Mouse (Mus musculus): ENCODE results near the gene Hps4. TPM values are rescaled to one million over a fixed set of nuclear protein-coding genes. Genes with fewer than 3 reads are reported as not detected.
A peak's percentile ranks its signal among the peaks of the same experiment; 100 is the strongest.

Hps4 gene
- polyA plus RNA-seq, 1 experiment: 1.3 TPM

GRCm38 (mm10) chr5:112320379-112320778 is 22.5 kb upstream of the Hps4 start:
- no peak overlapping the region for H3K4me3 ChIP-seq (replicated peaks)
- peaks cover 9% of the 10 kb centered on the region for H3K36me3 ChIP-seq (ENCODE audit: control insufficient read depth)
- peaks cover 4% of the 10 kb centered on the region; the same call in 1 of the 2 replicates for H3K9me3 ChIP-seq (ENCODE audit: control insufficient read depth, low read length)
- H3K27me3 ChIP-seq (ENCODE audit: control insufficient read depth): no peaks in the 10 kb centered on the region
- TF ChIP-seq GATA1 (IDR thresholded peaks at IDR 0.05; ENCODE audit: low read length): no peak
- TF ChIP-seq TAL1 (IDR thresholded peaks at IDR 0.05; ENCODE audit: low read length): no peak
- H3K4me1 ChIP-seq (ENCODE audit: control insufficient read depth): peaks cover 35% of the 10 kb centered on the region

DNA sequence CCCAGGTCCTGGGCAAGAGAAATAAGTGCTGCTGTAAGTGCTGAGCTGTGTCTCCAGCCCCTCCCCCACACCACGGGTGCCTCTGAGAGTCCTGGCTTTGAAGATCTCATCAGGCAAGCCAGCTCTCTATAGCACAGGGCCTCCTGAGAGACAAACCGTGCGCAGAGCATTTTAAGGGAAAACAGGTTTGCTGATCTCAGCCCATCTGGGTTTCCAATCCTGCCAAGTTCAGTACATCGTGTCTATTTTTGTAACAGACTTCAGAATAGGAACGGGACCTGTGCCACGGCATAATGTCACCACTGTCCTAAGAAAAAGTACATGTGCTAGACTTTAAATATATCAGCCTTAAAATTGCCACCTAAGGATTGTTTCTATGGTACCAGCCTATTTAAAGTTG is 21.9 kb upstream of the Hps4 start:
- H3K9me3 ChIP-seq (ENCODE audit: control insufficient read depth, low read length): peaks cover 4% of the 10 kb centered on the region; the same call in 1 of the 2 replicates
- no peak for TF ChIP-seq GATA1 (IDR thresholded peaks at IDR 0.05; ENCODE audit: low read length)
- no peak for TF ChIP-seq TAL1 (IDR thresholded peaks at IDR 0.05; ENCODE audit: low read length)
- H3K36me3 ChIP-seq (ENCODE audit: control insufficient read depth): peaks cover 4% of the 10 kb centered on the region
- H3K4me1 ChIP-seq (ENCODE audit: control insufficient read depth): peaks cover 41% of the 10 kb centered on the region
- H3K27me3 ChIP-seq (ENCODE audit: control insufficient read depth): no peaks in the 10 kb centered on the region
- no peak overlapping the region for H3K4me3 ChIP-seq (replicated peaks)

GRCm38 (mm10) chr5:112321376-112321775 is 21.5 kb upstream of the Hps4 start:
- Histone ChIP-seq H3K4me1 (ENCODE audit: control insufficient read depth) (peaks cover 44% of the 10 kb centered on the region), H3K9me3 (ENCODE audit: control insufficient read depth, low read length) (peaks cover 4% of the 10 kb centered on the region; the same call in 1 of the 2 replicates), H3K4me3 (replicated peaks) (no peak overlapping the region), H3K27me3 (ENCODE audit: control insufficient read depth) (no peaks in the 10 kb centered on the region), H3K36me3 (ENCODE audit: control insufficient read depth) (peaks cover under 1% of the 10 kb centered on the region)
- TF ChIP-seq TAL1 (IDR thresholded peaks at IDR 0.05; ENCODE audit: low read length) (no peak), GATA1 (IDR thresholded peaks at IDR 0.05; ENCODE audit: low read length) (no peak)

DNA sequence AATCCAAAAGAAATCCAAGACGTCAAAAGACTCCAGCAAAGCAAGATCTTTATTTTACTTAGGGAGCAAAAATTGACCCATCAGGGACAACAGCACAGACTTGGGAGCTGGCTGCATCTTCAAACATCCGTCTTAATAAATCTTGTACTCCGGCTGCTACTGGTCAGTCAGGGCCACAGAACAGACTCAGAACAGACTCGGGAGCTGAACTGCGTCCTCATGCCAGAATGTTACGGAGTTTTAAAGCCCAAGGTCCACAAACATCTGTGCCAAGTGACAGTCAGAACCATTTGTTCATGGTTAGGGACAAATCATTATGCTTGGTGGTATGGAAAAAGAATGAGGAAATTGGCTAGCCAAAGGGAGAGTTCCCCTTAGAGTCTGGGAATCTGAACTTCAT is 19.6 kb upstream of the Hps4 start:
- peaks cover 4% of the 10 kb centered on the region; the same call in 1 of the 2 replicates for H3K9me3 ChIP-seq (ENCODE audit: control insufficient read depth, low read length)
- H3K27me3 ChIP-seq (ENCODE audit: control insufficient read depth): no peaks in the 10 kb centered on the region
- no peak overlapping the region for H3K4me3 ChIP-seq (replicated peaks)
- TF ChIP-seq TAL1 (IDR thresholded peaks at IDR 0.05; ENCODE audit: low read length) (no peak), GATA1 (IDR thresholded peaks at IDR 0.05; ENCODE audit: low read length) (no peak)
- H3K36me3 ChIP-seq (ENCODE audit: control insufficient read depth): peaks cover 9% of the 10 kb centered on the region
- H3K4me1 ChIP-seq (ENCODE audit: control insufficient read depth): peaks cover 63% of the 10 kb centered on the region

GRCm38 (mm10) chr5:112324637-112325545 is 18.0 kb upstream of the Hps4 start:
- Histone ChIP-seq H3K4me3 (replicated peaks) (peak overlapping the region; percentile 80), H3K9me3 (ENCODE audit: control insufficient read depth, low read length) (no peaks in the 10 kb centered on the region; the same call in 1 of the 2 replicates), H3K36me3 (ENCODE audit: control insufficient read depth) (peaks cover 24% of the 10 kb centered on the region), H3K4me1 (ENCODE audit: control insufficient read depth) (peaks cover 51% of the 10 kb centered on the region), H3K27me3 (ENCODE audit: control insufficient read depth) (no peaks in the 10 kb centered on the region)
- TF ChIP-seq GATA1 (IDR thresholded peaks at IDR 0.05; ENCODE audit: low read length) (no peak; the same call in 1 of the 2 replicates), TAL1 (IDR thresholded peaks at IDR 0.05; ENCODE audit: low read length) (no peak)

DNA sequence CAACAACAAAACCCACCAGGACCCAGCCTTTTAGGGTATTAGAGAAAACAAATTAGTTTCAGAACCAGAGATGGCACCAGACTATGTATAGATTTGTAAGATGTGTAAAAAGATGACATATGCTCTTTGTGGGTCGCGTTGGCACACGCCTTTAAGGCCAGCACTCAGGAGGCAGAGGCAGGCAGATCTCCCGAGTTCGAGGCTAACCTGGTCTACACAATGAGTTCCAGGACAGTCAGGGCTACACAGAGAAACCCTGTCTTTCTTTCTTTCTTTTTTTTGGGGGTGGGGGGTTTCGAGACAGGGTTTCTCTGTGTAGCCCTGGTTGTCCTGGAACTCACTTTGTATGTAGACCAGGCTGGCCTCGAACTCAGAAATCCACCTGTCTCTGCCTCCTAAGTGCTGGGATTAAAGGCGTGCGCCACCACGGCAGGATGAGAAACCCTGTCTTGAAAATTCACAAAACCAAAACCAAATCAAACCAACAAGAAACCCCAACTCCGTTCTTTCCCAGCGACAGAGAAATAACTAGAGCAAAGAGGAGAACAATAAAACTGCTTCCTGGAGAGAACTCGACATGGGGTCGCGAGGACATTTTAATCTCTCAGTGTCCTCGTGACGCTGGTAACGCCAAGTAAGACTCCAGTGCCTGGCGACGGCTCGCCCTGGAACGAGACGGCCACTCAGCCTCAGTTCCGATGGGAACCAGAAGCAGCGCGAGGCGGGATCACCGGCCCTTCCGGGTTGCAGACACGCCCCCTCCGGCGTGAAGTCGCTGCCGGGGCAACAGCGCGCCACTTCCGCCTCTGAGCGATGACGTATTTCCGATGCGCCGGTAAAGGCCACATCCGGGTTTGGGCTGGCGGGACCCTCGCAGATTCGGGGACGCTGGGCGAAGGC is 17.1 kb upstream of the Hps4 start, which contains the start of gene Tfip11:
Gene Tfip11, plus strand, starts transcription at position 813 of the 900 bp plus-strand sequence.
- Histone ChIP-seq H3K4me3 (replicated peaks) (peak within 1 kb of the TSS; percentile 80), H3K4me1 (ENCODE audit: control insufficient read depth) (peaks cover 44% of the 10 kb centered on the region), H3K9me3 (ENCODE audit: control insufficient read depth, low read length) (no peaks in the 10 kb centered on the region; the same call in 1 of the 2 replicates), H3K27me3 (ENCODE audit: control insufficient read depth) (no peaks in the 10 kb centered on the region), H3K36me3 (ENCODE audit: control insufficient read depth) (peaks cover 33% of the 10 kb centered on the region)
- no peak for TF ChIP-seq TAL1 (IDR thresholded peaks at IDR 0.05; ENCODE audit: low read length)
- TF ChIP-seq GATA1 (IDR thresholded peaks at IDR 0.05; ENCODE audit: low read length): no peak

GRCm38 (mm10) chr5:112326446-112327009 is 16.4 kb upstream of the Hps4 start:
- Histone ChIP-seq H3K36me3 (ENCODE audit: control insufficient read depth) (peaks cover 41% of the 10 kb centered on the region), H3K4me3 (replicated peaks) (peak overlapping the region; percentile 80), H3K27me3 (ENCODE audit: control insufficient read depth) (no peaks in the 10 kb centered on the region), H3K4me1 (ENCODE audit: control insufficient read depth) (peaks cover 43% of the 10 kb centered on the region), H3K9me3 (ENCODE audit: control insufficient read depth, low read length) (no peaks in the 10 kb centered on the region)
- TF ChIP-seq GATA1 (IDR thresholded peaks at IDR 0.05; ENCODE audit: low read length) (no peak), TAL1 (IDR thresholded peaks at IDR 0.05; ENCODE audit: low read length) (no peak)

DNA sequence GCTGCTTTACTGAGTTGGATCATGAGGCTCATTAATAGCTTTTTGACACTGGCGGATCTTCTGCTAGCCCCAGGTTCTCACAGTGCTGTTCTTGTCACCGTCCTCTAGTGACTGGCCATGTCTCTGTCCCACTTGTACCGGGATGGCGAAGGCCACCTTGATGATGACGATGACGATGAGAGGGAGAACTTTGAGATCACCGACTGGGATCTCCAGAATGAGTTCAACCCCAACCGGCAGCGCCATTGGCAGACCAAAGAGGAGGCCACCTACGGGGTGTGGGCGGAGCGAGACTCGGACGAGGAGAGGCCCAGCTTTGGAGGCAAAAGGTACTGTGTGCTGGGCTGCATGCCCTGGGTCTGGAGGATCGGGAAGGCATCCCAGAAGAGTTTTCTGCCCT is 15.0 kb upstream of the Hps4 start:
- Histone ChIP-seq H3K27me3 (ENCODE audit: control insufficient read depth) (no peaks in the 10 kb centered on the region), H3K9me3 (ENCODE audit: control insufficient read depth, low read length) (no peaks in the 10 kb centered on the region), H3K36me3 (ENCODE audit: control insufficient read depth) (peaks cover 54% of the 10 kb centered on the region), H3K4me3 (replicated peaks) (no peak overlapping the region), H3K4me1 (ENCODE audit: control insufficient read depth) (peaks cover 43% of the 10 kb centered on the region)
- TF ChIP-seq GATA1 (IDR thresholded peaks at IDR 0.05; ENCODE audit: low read length) (no peak), TAL1 (IDR thresholded peaks at IDR 0.05; ENCODE audit: low read length) (no peak)
